Mouse (Mus musculus): ENCODE measurements around the gene Foxr1.

The Foxr1 gene

GRCm38 (mm10) chr9:44440961-44441360 is at the start of gene Foxr1:
TSS of gene Foxr1 (minus strand) at chr9:44441136.
- DNase-seq, result no peak

- DNase-seq, result peak; percentile 40
Measured at GRCm38 (mm10) chr9:44490086-44490967, 49.4 kb upstream of the Foxr1 start.

GRCm38 (mm10) chr9:44489651-44490085 is 48.7 kb upstream of the Foxr1 start:
- peak; percentile 57 for DNase-seq

- peak; percentile 53 for DNase-seq
Measured at GRCm38 (mm10) chr9:44488855-44489381, 48.0 kb upstream of the Foxr1 start.

GRCm38 (mm10) chr9:44488416-44488815 is 47.5 kb upstream of the Foxr1 start:
- peak; percentile 13 for DNase-seq

- peak; percentile 40 for DNase-seq
Measured at GRCm38 (mm10) chr9:44487441-44487840, 46.5 kb upstream of the Foxr1 start.

- peak; percentile 32 for DNase-seq
Measured at GRCm38 (mm10) chr9:44486741-44487421, 45.9 kb upstream of the Foxr1 start.

GRCm38 (mm10) chr9:44486335-44486734 is 45.4 kb upstream of the Foxr1 start:
- DNase-seq, result no peak

GRCm38 (mm10) chr9:44485516-44486161 is 44.7 kb upstream of the Foxr1 start:
- peak; percentile 27 for DNase-seq

- DNase-seq, result peak; percentile 20
Measured at GRCm38 (mm10) chr9:44485105-44485515, 44.2 kb upstream of the Foxr1 start.

GRCm38 (mm10) chr9:44484311-44485104 is 43.6 kb upstream of the Foxr1 start:
- peak; percentile 18 for DNase-seq

- DNase-seq, result peak; percentile 62
Measured at GRCm38 (mm10) chr9:44483510-44484044, 42.6 kb upstream of the Foxr1 start.

GRCm38 (mm10) chr9:44483041-44483509 is 42.1 kb upstream of the Foxr1 start:
- DNase-seq, result no peak

- peak; percentile 91 for DNase-seq
Measured at GRCm38 (mm10) chr9:44482552-44482951, 41.6 kb upstream of the Foxr1 start, which contains the start of gene Bcl9l. TSS of gene Bcl9l (plus strand) at chr9:44482825.

- no peak for DNase-seq
Measured at GRCm38 (mm10) chr9:44482112-44482511, 41.2 kb upstream of the Foxr1 start.

GRCm38 (mm10) chr9:44479628-44480428 is 38.9 kb upstream of the Foxr1 start:
- DNase-seq, result peak; percentile 90

- peak; percentile 77 for DNase-seq
Measured at GRCm38 (mm10) chr9:44478959-44479605, 38.1 kb upstream of the Foxr1 start.

GRCm38 (mm10) chr9:44478229-44478921 is 37.4 kb upstream of the Foxr1 start:
- peak; percentile 70 for DNase-seq
